Mouse (Mus musculus) retina, postnatal 1 day (tissue): ENCODE measurements around the gene Trex1.

ENCODE experiments used
- DNase-seq: peaks from one replicate; pipeline ENCODE4 v3.0.0-alpha.2; 2012

Gene Trex1

GRCm38 (mm10) chr9:109050674-109050997, 8.9 kb downstream of the Trex1 start:
- no peak for DNase-seq

- DNase-seq, result no peak
Measured at GRCm38 (mm10) chr9:109049996-109050673, 9.4 kb downstream of the Trex1 start.

GRCm38 (mm10) chr9:109049316-109049715, 10.2 kb downstream of the Trex1 start:
- DNase-seq, result no peak

- DNase-seq, result peak; percentile 66
Measured at GRCm38 (mm10) chr9:109046306-109046705, 13.2 kb downstream of the Trex1 start.

GRCm38 (mm10) chr9:109041351-109041750, 18.2 kb downstream of the Trex1 start:
- DNase-seq, result no peak

- DNase-seq, result no peak
Measured at GRCm38 (mm10) chr9:109040906-109041305, 18.6 kb downstream of the Trex1 start.

GRCm38 (mm10) chr9:109040216-109040615, 19.3 kb downstream of the Trex1 start:
- no peak for DNase-seq

- DNase-seq, result no peak
Measured at GRCm38 (mm10) chr9:109039681-109040080, 19.9 kb downstream of the Trex1 start.

- DNase-seq, result no peak
Measured at GRCm38 (mm10) chr9:109038901-109039364, 20.6 kb downstream of the Trex1 start.

GRCm38 (mm10) chr9:109038086-109038895, 21.2 kb downstream of the Trex1 start, which contains the start of gene Shisa5:
Gene Shisa5, plus strand, starts transcription at chr9:109038565.
- peak; percentile 75 for DNase-seq

- DNase-seq, result no peak
Measured at GRCm38 (mm10) chr9:109032435-109032834, 27.1 kb downstream of the Trex1 start.

GRCm38 (mm10) chr9:109031686-109032085, 27.8 kb downstream of the Trex1 start:
- DNase-seq, result no peak

- DNase-seq, result no peak
Measured at GRCm38 (mm10) chr9:109031001-109031400, 28.5 kb downstream of the Trex1 start.

- DNase-seq, result no peak
Measured at GRCm38 (mm10) chr9:109030312-109030711, 29.2 kb downstream of the Trex1 start.

- DNase-seq, result no peak
Measured at GRCm38 (mm10) chr9:109028919-109029318, 30.6 kb downstream of the Trex1 start.

GRCm38 (mm10) chr9:109028421-109028820, 31.1 kb downstream of the Trex1 start:
- no peak for DNase-seq

- no peak for DNase-seq
Measured at GRCm38 (mm10) chr9:109027521-109027920, 32.0 kb downstream of the Trex1 start.

- DNase-seq, result no peak
Measured at GRCm38 (mm10) chr9:109022866-109023685, 36.5 kb downstream of the Trex1 start.

- no peak for DNase-seq
Measured at GRCm38 (mm10) chr9:109021428-109021827, 38.1 kb downstream of the Trex1 start.

- DNase-seq, result no peak
Measured at GRCm38 (mm10) chr9:109016973-109017604, 42.4 kb downstream of the Trex1 start.

GRCm38 (mm10) chr9:109015397-109015796, 44.1 kb downstream of the Trex1 start:
- no peak for DNase-seq

GRCm38 (mm10) chr9:109010316-109010690, 49.2 kb downstream of the Trex1 start:
- DNase-seq, result no peak
